Mouse (Mus musculus): Measurements from ENCODE around the gene Hnrnpm.

Hnrnpm gene

DNA sequence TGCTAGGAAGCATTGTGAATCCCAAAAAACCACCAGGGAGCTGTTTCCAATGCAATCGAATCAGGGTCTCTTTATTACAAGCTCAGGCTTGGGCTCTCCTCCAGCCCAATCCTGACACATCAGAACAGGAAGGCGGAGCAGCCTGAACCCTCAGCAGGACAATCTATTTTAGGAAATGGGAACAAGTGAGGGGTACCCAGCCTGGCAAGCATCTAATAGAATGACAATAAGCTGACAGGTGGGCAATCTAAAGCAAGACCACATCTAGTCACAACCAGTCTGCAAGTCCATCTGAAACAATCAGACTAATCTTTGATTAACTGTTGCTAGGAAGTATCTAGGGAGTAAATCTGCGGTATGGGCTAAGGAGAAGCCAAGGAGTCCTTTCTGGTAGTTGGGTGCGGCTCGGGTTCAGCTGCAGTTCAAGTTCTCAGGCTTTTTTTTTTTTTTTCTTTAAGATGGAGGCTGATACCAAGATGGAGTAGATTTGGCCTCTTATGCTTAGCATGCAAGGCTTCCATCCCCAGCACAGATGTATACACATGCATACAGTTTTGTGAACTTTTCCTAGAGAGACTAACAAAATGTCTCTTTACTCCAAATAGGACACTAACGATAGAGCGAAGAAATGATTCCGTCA lies 86.7 kb downstream of the Hnrnpm start:
- DNase-seq (ENCODE audit: low read depth, low spot score): no peak

- no peak for DNase-seq (ENCODE audit: low read depth, low spot score)
Measured at GRCm38 (mm10) chr17:33598506-33598905, 88.2 kb downstream of the Hnrnpm start.

- DNase-seq (ENCODE audit: low read depth, low spot score): no peak
Measured at GRCm38 (mm10) chr17:33597271-33597670, 89.4 kb downstream of the Hnrnpm start.

Measured in forelimb bud, embryonic 11.5 days (tissue).